Mouse (Mus musculus): ENCODE data around the gene Cntn1. TPM values are rescaled to one million over a fixed set of nuclear protein-coding genes. Genes with fewer than 3 reads are reported as not detected.

Gene Cntn1
- polyA plus RNA-seq, 1 experiment from 2014 or later: 0.05 TPM

GRCm38 (mm10) chr15:92200326-92200985 lies 149.5 kb downstream of the Cntn1 start:
- no peak for ATAC-seq (ENCODE audit: insufficient read depth)
- no peaks in the 10 kb centered on the region for H3K36me3 ChIP-seq (replicated peaks)
- 65% methylated on average over 6 of the region's 6 CpGs for WGBS (ENCODE audit: insufficient replicate concordance)

GRCm38 (mm10) chr15:92206695-92207094 lies 155.7 kb downstream of the Cntn1 start:
- WGBS (ENCODE audit: insufficient replicate concordance): 70% methylated on average over 4 of the region's 4 CpGs
- no peak overlapping the region for H3K4me2 ChIP-seq
- ATAC-seq (ENCODE audit: insufficient read depth): no peak
- H3K4me3 ChIP-seq (replicated peaks): no peak overlapping the region
- no peaks in the 10 kb centered on the region for H3K36me3 ChIP-seq (replicated peaks)
- no peak overlapping the region for H3K27ac ChIP-seq (replicated peaks)
- no peaks in the 10 kb centered on the region for H3K4me1 ChIP-seq (replicated peaks)
- no peak overlapping the region for H3K9ac ChIP-seq
- no peaks in the 10 kb centered on the region for H3K27me3 ChIP-seq
- H3K9me3 ChIP-seq (replicated peaks): no peaks in the 10 kb centered on the region

More at GRCm38 (mm10) chr15:92200326-92200985, 149.5 kb downstream of the Cntn1 start:
- no peak overlapping the region for H3K27ac ChIP-seq (replicated peaks)
- H3K4me2 ChIP-seq: no peak overlapping the region
- no peak overlapping the region for H3K4me3 ChIP-seq (replicated peaks)
- H3K4me1 ChIP-seq (replicated peaks): no peaks in the 10 kb centered on the region
- no peak overlapping the region for H3K9ac ChIP-seq
- H3K27me3 ChIP-seq: no peaks in the 10 kb centered on the region
- no peaks in the 10 kb centered on the region for H3K9me3 ChIP-seq (replicated peaks)

- H3K36me3 ChIP-seq (replicated peaks): no peaks in the 10 kb centered on the region
- no peaks in the 10 kb centered on the region for H3K9me3 ChIP-seq (replicated peaks)
- H3K27ac ChIP-seq (replicated peaks): no peak overlapping the region
- H3K27me3 ChIP-seq: no peaks in the 10 kb centered on the region
- 72% methylated on average over 1 of the region's 1 CpGs for WGBS (ENCODE audit: insufficient replicate concordance)
- H3K4me3 ChIP-seq (replicated peaks): no peak overlapping the region
- no peak overlapping the region for H3K9ac ChIP-seq
- H3K4me2 ChIP-seq: no peak overlapping the region
- ATAC-seq (ENCODE audit: insufficient read depth): no peak
- H3K4me1 ChIP-seq (replicated peaks): no peaks in the 10 kb centered on the region
Measured at GRCm38 (mm10) chr15:92209778-92210177, 158.8 kb downstream of the Cntn1 start.

GRCm38 (mm10) chr15:92210486-92211235 lies 159.7 kb downstream of the Cntn1 start:
- H3K27me3 ChIP-seq: no peaks in the 10 kb centered on the region
- WGBS (ENCODE audit: insufficient replicate concordance): 49% methylated on average over 7 of the region's 7 CpGs
- H3K36me3 ChIP-seq (replicated peaks): no peaks in the 10 kb centered on the region
- no peak overlapping the region for H3K4me2 ChIP-seq
- H3K9me3 ChIP-seq (replicated peaks): no peaks in the 10 kb centered on the region
- H3K9ac ChIP-seq: no peak overlapping the region
- H3K4me3 ChIP-seq (replicated peaks): no peak overlapping the region
- H3K4me1 ChIP-seq (replicated peaks): no peaks in the 10 kb centered on the region
- no peak for ATAC-seq (ENCODE audit: insufficient read depth)
- no peak overlapping the region for H3K27ac ChIP-seq (replicated peaks)

- no peak for ATAC-seq (ENCODE audit: insufficient read depth)
- no peak overlapping the region for H3K4me2 ChIP-seq
Measured at GRCm38 (mm10) chr15:92215841-92216240, 164.9 kb downstream of the Cntn1 start.

GRCm38 (mm10) chr15:92221446-92221845 lies 170.5 kb downstream of the Cntn1 start:
- H3K9me3 ChIP-seq (replicated peaks): no peaks in the 10 kb centered on the region
- ATAC-seq (ENCODE audit: insufficient read depth): no peak
- no peak overlapping the region for H3K4me3 ChIP-seq (replicated peaks)
- H3K4me1 ChIP-seq (replicated peaks): no peaks in the 10 kb centered on the region
- 44% methylated on average over 2 of the region's 2 CpGs for WGBS (ENCODE audit: insufficient replicate concordance)
- no peaks in the 10 kb centered on the region for H3K36me3 ChIP-seq (replicated peaks)
- no peak overlapping the region for H3K4me2 ChIP-seq
- H3K27me3 ChIP-seq: no peaks in the 10 kb centered on the region
- H3K27ac ChIP-seq (replicated peaks): no peak overlapping the region
- no peak overlapping the region for H3K9ac ChIP-seq

More at GRCm38 (mm10) chr15:92215841-92216240, 164.9 kb downstream of the Cntn1 start:
- H3K36me3 ChIP-seq (replicated peaks): no peaks in the 10 kb centered on the region
- 48% methylated on average over 3 of the region's 3 CpGs for WGBS (ENCODE audit: insufficient replicate concordance)
- H3K27me3 ChIP-seq: no peaks in the 10 kb centered on the region
- no peaks in the 10 kb centered on the region for H3K4me1 ChIP-seq (replicated peaks)
- no peak overlapping the region for H3K4me3 ChIP-seq (replicated peaks)
- no peaks in the 10 kb centered on the region for H3K9me3 ChIP-seq (replicated peaks)
- H3K27ac ChIP-seq (replicated peaks): no peak overlapping the region
- H3K9ac ChIP-seq: no peak overlapping the region

- H3K9ac ChIP-seq: no peak overlapping the region
- no peak for ATAC-seq (ENCODE audit: insufficient read depth)
- 16% methylated on average over 7 of the region's 7 CpGs for WGBS (ENCODE audit: insufficient replicate concordance)
- H3K27me3 ChIP-seq: no peaks in the 10 kb centered on the region
- H3K27ac ChIP-seq (replicated peaks): no peak overlapping the region
- no peak overlapping the region for H3K4me2 ChIP-seq
- no peaks in the 10 kb centered on the region for H3K4me1 ChIP-seq (replicated peaks)
- no peaks in the 10 kb centered on the region for H3K36me3 ChIP-seq (replicated peaks)
- no peak overlapping the region for H3K4me3 ChIP-seq (replicated peaks)
- H3K9me3 ChIP-seq (replicated peaks): no peaks in the 10 kb centered on the region
Measured at GRCm38 (mm10) chr15:92231386-92231785, 180.4 kb downstream of the Cntn1 start.

GRCm38 (mm10) chr15:92235836-92236235 lies 184.9 kb downstream of the Cntn1 start:
- WGBS (ENCODE audit: insufficient replicate concordance): 57% methylated on average over 6 of the region's 6 CpGs
- H3K27me3 ChIP-seq: no peaks in the 10 kb centered on the region
- H3K27ac ChIP-seq (replicated peaks): no peak overlapping the region
- no peak for ATAC-seq (ENCODE audit: insufficient read depth)
- H3K4me2 ChIP-seq: no peak overlapping the region
- H3K4me1 ChIP-seq (replicated peaks): no peaks in the 10 kb centered on the region
- no peaks in the 10 kb centered on the region for H3K36me3 ChIP-seq (replicated peaks)
- H3K9me3 ChIP-seq (replicated peaks): no peaks in the 10 kb centered on the region
- no peak overlapping the region for H3K4me3 ChIP-seq (replicated peaks)
- no peak overlapping the region for H3K9ac ChIP-seq

GRCm38 (mm10) chr15:92264980-92265707 lies 214.2 kb downstream of the Cntn1 start:
- H3K27ac ChIP-seq (replicated peaks): no peak overlapping the region
- no peak overlapping the region for H3K4me3 ChIP-seq (replicated peaks)
- ATAC-seq (ENCODE audit: insufficient read depth): no peak
- no peak overlapping the region for H3K9ac ChIP-seq
- no peaks in the 10 kb centered on the region for H3K9me3 ChIP-seq (replicated peaks)
- no peaks in the 10 kb centered on the region for H3K4me1 ChIP-seq (replicated peaks)
- 21% methylated on average over 7 of the region's 7 CpGs for WGBS (ENCODE audit: insufficient replicate concordance)
- H3K27me3 ChIP-seq: no peaks in the 10 kb centered on the region
- no peak overlapping the region for H3K4me2 ChIP-seq
- no peaks in the 10 kb centered on the region for H3K36me3 ChIP-seq (replicated peaks)

GRCm38 (mm10) chr15:92268341-92268740 lies 217.4 kb downstream of the Cntn1 start:
- Histone ChIP-seq H3K9me3 (replicated peaks) (no peaks in the 10 kb centered on the region), H3K4me3 (replicated peaks) (no peak overlapping the region), H3K4me1 (replicated peaks) (no peaks in the 10 kb centered on the region), H3K27me3 (no peaks in the 10 kb centered on the region), H3K9ac (no peak overlapping the region), H3K4me2 (no peak overlapping the region), H3K27ac (replicated peaks) (no peak overlapping the region), H3K36me3 (replicated peaks) (no peaks in the 10 kb centered on the region)
- no peak for ATAC-seq (ENCODE audit: insufficient read depth)
- WGBS (ENCODE audit: insufficient replicate concordance): 47% methylated on average over 3 of the region's 3 CpGs

- no peaks in the 10 kb centered on the region for H3K9me3 ChIP-seq (replicated peaks)
- no peak overlapping the region for H3K4me2 ChIP-seq
- 76% methylated on average over 18 of the region's 18 CpGs for WGBS (ENCODE audit: insufficient replicate concordance)
- no peaks in the 10 kb centered on the region for H3K36me3 ChIP-seq (replicated peaks)
- ATAC-seq (ENCODE audit: insufficient read depth): no peak
- no peak overlapping the region for H3K4me3 ChIP-seq (replicated peaks)
- H3K27me3 ChIP-seq: no peaks in the 10 kb centered on the region
- no peaks in the 10 kb centered on the region for H3K4me1 ChIP-seq (replicated peaks)
- H3K27ac ChIP-seq (replicated peaks): no peak overlapping the region
- H3K9ac ChIP-seq: no peak overlapping the region
Measured at GRCm38 (mm10) chr15:92268741-92269322, 217.9 kb downstream of the Cntn1 start.

Data from liver, embryonic 15.5 days (tissue).